Mouse (Mus musculus) neural tube, embryonic 13.5 days (tissue): ENCODE results near the gene Alyref. TPM values are rescaled to one million over a fixed set of nuclear protein-coding genes. Genes with fewer than 3 reads are reported as not detected.

Experiments used
- ATAC-seq: fragments of 200-750 bp; cut with Nextera tagmentation; 2 replicates; pipeline ENCODE4 v1.8.0; 2017; ENCODE audit warnings: low read depth, mild to moderate bottlenecking, moderate TSS enrichment, moderate library complexity
- H3K27ac ChIP-seq: fragments of 300-500 bp; sonication (generic); replicated peaks from 2 replicates; pipeline ENCODE4 v1.5.1; 2015; ENCODE audit warnings: moderate library complexity, mild to moderate bottlenecking, inconsistent platforms
- H3K27me3 ChIP-seq: fragments of 300-500 bp; sonication (generic); 2 replicates; pipeline ENCODE4 v1.6.1; 2015; ENCODE audit warnings: mild to moderate bottlenecking, inconsistent platforms
- H3K36me3 ChIP-seq: fragments of 300-500 bp; sonication (generic); 2 replicates; pipeline ENCODE4 v1.6.1; 2015; ENCODE audit warnings: mild to moderate bottlenecking, inconsistent platforms
- H3K4me1 ChIP-seq: fragments of 300-500 bp; sonication (generic); replicated peaks from 2 replicates; pipeline ENCODE4 v1.6.1; 2015; ENCODE audit warnings: inconsistent platforms
- H3K4me2 ChIP-seq: fragments of 300-500 bp; sonication (generic); 2 replicates; pipeline ENCODE4 v1.6.1; 2015; ENCODE audit warnings: inconsistent platforms, mild to moderate bottlenecking, moderate library complexity
- H3K4me3 ChIP-seq: fragments of 300-500 bp; sonication (generic); 2 replicates; pipeline ENCODE4 v1.5.1; 2015; ENCODE audit warnings: mild to moderate bottlenecking, inconsistent platforms
- H3K9ac ChIP-seq: fragments of 300-500 bp; sonication (generic); 2 replicates; pipeline ENCODE4 v1.6.1; 2015; ENCODE audit warnings: moderate library complexity, mild to moderate bottlenecking, inconsistent platforms
- H3K9me3 ChIP-seq: fragments of 300-500 bp; sonication (generic); 2 replicates; pipeline ENCODE4 v1.6.1; 2016; ENCODE audit warnings: inconsistent platforms
- WGBS: fragments of 180-500 bp; shearing (Covaris S2); methylation state at CpG from one replicate; pipeline ENCODE4 v1.1.7; 2015; 5-methylcytosine and 5-hydroxymethylcytosine counted together
- polyA plus RNA-seq: library from polyadenylated mRNA; unstranded; fragments of >200 nt; fragmentation: Nextera tagmentation; extraction: Ambion mirVana; gene quantifications from 2 replicates; pipeline ENCODE4 v1.2.1, GENCODE M21; 2015

The Alyref gene
- polyA plus RNA-seq, 1 experiment from 2014 or later, result 292 TPM

DNA sequence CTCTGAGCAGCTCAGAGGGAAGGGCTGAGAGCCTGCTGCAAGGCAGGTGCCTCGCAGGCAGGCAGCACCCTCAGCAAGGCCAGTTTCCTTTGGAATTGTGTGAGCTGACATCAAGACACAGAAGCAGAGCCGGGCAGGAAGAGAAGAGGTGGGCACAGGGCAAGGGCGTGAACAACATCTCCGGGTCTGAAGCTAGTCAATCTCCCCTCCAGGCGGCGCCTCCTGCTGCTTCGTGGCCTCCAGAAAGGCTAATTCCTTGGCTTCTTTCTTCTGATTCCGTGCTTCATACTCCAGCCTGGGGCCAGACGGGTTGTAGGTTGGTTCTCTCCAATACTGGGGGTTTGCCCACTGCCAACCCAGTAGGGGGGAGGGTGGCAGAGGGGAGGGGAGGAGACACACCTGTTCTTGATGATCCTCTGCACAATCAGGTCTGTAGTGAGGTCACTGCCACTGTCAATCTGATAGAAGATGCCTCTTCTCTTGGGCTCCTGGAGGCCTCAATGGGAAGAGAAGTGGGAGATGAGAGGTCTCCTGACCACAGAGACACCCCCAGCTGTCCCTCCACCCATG is 12.4 kb upstream of the Alyref start:
- Histone ChIP-seq H3K36me3 (peaks cover 69% of the 10 kb centered on the region), H3K4me3 (no peak overlapping the region), H3K27me3 (peaks cover 16% of the 10 kb centered on the region), H3K4me1 (peaks cover 25% of the 10 kb centered on the region), H3K27ac (no peak overlapping the region), H3K9ac (no peak overlapping the region), H3K4me2 (no peak overlapping the region), H3K9me3 (no peaks in the 10 kb centered on the region)
- ATAC-seq, result no peak
- 88% methylated on average over 9 of the region's 9 CpGs for WGBS

DNA sequence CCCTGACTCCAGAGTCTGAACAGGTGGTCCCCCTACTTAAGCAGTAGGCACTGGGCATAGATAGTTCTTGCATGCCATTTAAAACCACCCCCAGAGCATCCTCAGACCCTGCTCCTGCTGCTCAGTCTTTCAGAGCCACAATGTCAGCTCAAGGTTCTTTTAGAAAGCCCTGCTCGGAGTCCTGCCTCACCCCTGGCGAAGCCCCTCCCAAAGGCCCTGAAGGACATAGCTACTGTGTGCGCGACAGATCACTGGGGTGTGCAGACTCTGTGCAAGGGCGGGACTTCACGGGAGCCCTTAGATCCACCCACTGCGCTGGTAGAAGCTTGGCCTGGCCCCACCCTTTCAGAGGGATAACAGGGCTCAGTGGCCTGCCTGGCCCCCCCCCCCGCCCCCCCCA is 11.1 kb upstream of the Alyref start:
- no peaks in the 10 kb centered on the region for H3K9me3 ChIP-seq
- H3K27me3 ChIP-seq, result peaks cover 16% of the 10 kb centered on the region
- ATAC-seq, result no peak
- no peak overlapping the region for H3K4me2 ChIP-seq
- WGBS, result 44% methylated on average over 8 of the region's 8 CpGs
- H3K9ac ChIP-seq, result peak overlapping the region; percentile 62; the same call in 1 of the 2 replicates
- peaks cover 18% of the 10 kb centered on the region for H3K4me1 ChIP-seq
- H3K36me3 ChIP-seq, result peaks cover 74% of the 10 kb centered on the region
- no peak overlapping the region for H3K4me3 ChIP-seq
- no peak overlapping the region for H3K27ac ChIP-seq

DNA sequence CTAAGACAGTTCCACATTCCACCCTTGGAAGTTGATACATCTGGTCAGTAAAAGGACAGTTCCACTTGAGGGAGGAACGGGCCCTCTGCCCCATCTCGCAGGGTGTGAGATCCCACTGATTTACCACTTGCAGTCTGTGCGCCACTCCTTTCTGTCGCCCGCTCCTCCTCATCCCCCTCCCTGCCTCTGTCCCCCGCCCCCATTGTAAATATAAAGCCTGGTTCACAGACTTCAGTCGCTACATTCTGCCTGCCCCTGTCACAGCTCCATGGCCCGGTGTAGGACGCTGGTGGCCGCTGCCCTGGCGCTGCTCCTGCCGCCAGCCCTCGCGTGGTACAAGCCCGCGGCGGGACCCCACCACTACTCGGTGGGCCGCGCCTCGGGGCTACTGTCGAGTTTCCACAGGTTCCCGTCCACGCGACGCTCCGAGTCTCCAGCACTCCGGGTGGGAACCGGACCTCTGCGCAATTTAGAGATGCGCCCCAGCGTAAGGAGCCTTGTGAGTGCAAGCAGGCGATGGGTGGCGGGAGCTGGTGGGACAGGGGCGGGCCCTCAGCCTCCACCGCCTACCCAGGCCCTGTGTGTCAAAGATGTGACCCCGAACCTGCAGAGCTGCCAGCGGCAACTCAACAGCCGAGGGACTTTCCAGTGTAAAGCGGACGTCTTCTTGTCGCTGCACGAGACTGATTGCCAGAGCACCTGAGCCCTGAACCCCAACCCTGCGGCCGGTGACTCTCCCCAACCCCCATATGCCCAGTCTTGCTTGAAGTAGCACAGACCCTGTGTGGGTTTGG is 10.3 kb upstream of the Alyref start, which contains the start of gene Npb:
Npb (plus strand) TSS at position 237 of the 794 bp plus-strand sequence.
- Histone ChIP-seq H3K9ac (peak within 1 kb of the TSS; percentile 62), H3K4me3 (peak within 1 kb of the TSS; percentile 24), H3K36me3 (peaks cover 74% of the 10 kb centered on the region), H3K27ac (no peak within 1 kb of the TSS), H3K4me1 (peaks cover 18% of the 10 kb centered on the region), H3K4me2 (peak within 1 kb of the TSS; percentile 51), H3K9me3 (no peaks in the 10 kb centered on the region), H3K27me3 (peaks cover 16% of the 10 kb centered on the region)
- ATAC-seq, result no peak; the same call in 1 of the 2 replicates
- 4% methylated on average over 45 of the region's 45 CpGs for WGBS

GRCm38 (mm10) chr11:120606764-120607163 is 8.6 kb upstream of the Alyref start:
- Histone ChIP-seq H3K4me2 (no peak overlapping the region), H3K4me1 (peaks cover 18% of the 10 kb centered on the region), H3K9me3 (no peaks in the 10 kb centered on the region), H3K9ac (no peak overlapping the region), H3K36me3 (peaks cover 74% of the 10 kb centered on the region), H3K27me3 (peaks cover 16% of the 10 kb centered on the region), H3K27ac (no peak overlapping the region), H3K4me3 (no peak overlapping the region)
- ATAC-seq, result no peak
- 70% methylated on average over 4 of the region's 4 CpGs for WGBS

GRCm38 (mm10) chr11:120605667-120606066 is 7.5 kb upstream of the Alyref start:
- no peaks in the 10 kb centered on the region for H3K9me3 ChIP-seq
- no peak overlapping the region for H3K4me2 ChIP-seq
- H3K27me3 ChIP-seq, result peaks cover 16% of the 10 kb centered on the region
- H3K27ac ChIP-seq, result no peak overlapping the region
- H3K4me1 ChIP-seq, result peaks cover 18% of the 10 kb centered on the region
- no peak for ATAC-seq
- 92% methylated on average over 7 of the region's 7 CpGs for WGBS
- no peak overlapping the region for H3K4me3 ChIP-seq
- H3K9ac ChIP-seq, result no peak overlapping the region
- peaks cover 71% of the 10 kb centered on the region for H3K36me3 ChIP-seq

DNA sequence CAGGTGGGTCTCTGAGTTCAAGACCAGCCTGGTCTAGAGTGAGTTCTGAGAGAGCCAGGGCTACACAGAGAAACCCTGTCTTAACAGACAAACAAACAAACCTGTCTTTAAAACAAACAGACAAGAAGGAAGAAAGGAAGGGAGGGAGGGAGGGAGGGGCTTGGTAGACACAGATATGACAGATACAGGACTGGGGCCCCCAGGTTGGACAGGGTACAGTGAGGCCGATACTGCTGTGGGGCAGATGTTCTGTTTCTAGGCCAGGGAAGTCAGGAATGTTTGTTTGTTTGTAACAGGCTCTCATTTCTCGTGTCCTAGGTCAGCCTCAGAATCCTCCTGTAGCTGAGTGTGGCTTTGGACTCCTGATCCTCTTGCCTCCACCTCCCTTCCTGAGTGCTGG is 5.4 kb upstream of the Alyref start:
- Histone ChIP-seq H3K4me1 (peaks cover 24% of the 10 kb centered on the region), H3K4me3 (no peak overlapping the region), H3K9ac (no peak overlapping the region), H3K4me2 (no peak overlapping the region), H3K27me3 (peaks cover 3% of the 10 kb centered on the region), H3K27ac (no peak overlapping the region), H3K36me3 (peaks cover 66% of the 10 kb centered on the region), H3K9me3 (no peaks in the 10 kb centered on the region)
- 84% methylated on average over 2 of the region's 2 CpGs for WGBS
- ATAC-seq, result no peak

- Histone ChIP-seq H3K9ac (no peak overlapping the region), H3K36me3 (peaks cover 63% of the 10 kb centered on the region), H3K4me3 (no peak overlapping the region), H3K4me1 (peaks cover 34% of the 10 kb centered on the region), H3K9me3 (no peaks in the 10 kb centered on the region), H3K27me3 (no peaks in the 10 kb centered on the region), H3K4me2 (no peak overlapping the region), H3K27ac (no peak overlapping the region)
- no peak for ATAC-seq
- WGBS, result 94% methylated on average over 3 of the region's 3 CpGs
Measured at GRCm38 (mm10) chr11:120600716-120601115, 2.6 kb upstream of the Alyref start.

DNA sequence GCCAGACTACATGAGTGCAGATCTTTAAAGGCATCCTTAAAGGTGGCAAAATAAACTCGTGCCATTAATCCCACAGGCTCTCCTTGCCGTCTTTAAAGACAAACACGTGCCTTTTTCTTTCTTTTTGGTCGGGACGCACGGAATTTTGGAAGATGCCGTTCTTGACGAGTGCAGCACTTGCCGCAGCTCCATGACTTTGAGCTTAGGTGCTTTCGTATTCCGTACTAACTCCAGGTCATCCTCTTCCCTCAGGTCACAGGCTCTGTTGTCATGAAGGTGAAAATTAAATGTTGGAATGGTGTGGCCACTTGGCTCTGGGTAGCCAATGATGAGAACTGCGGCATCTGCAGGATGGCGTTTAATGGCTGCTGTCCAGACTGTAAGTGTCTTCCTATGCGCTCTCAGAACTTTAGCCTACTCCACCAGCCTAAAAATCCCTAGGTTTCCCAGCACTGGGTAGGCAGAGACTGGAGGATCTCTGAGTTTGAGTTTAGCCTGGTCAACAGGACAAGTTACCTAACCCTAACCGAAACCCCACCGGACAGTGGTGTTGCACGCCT is 905 bp upstream of the Alyref start:
- no peak for ATAC-seq
- H3K9me3 ChIP-seq, result no peaks in the 10 kb centered on the region
- peak overlapping the region; percentile 98 for H3K9ac ChIP-seq
- WGBS, result 48% methylated on average over 17 of the region's 17 CpGs
- H3K27me3 ChIP-seq, result no peaks in the 10 kb centered on the region
- peaks cover 62% of the 10 kb centered on the region for H3K36me3 ChIP-seq
- H3K4me1 ChIP-seq, result peaks cover 34% of the 10 kb centered on the region
- peak overlapping the region; percentile 93 for H3K27ac ChIP-seq
- H3K4me3 ChIP-seq, result peak overlapping the region; percentile 99
- peak overlapping the region; percentile 99 for H3K4me2 ChIP-seq

- Histone ChIP-seq H3K4me2 (peak overlapping the region; percentile 99), H3K9ac (peak overlapping the region; percentile 98), H3K9me3 (no peaks in the 10 kb centered on the region), H3K27me3 (no peaks in the 10 kb centered on the region), H3K36me3 (peaks cover 63% of the 10 kb centered on the region), H3K4me1 (peaks cover 34% of the 10 kb centered on the region), H3K27ac (peak overlapping the region; percentile 93), H3K4me3 (peak overlapping the region; percentile 99)
- peak; percentile 71 for ATAC-seq
- 6% methylated on average over 92 of the region's 99 CpGs for WGBS
Measured at GRCm38 (mm10) chr11:120597240-120598235, 627 bp downstream of the Alyref start.

- Histone ChIP-seq H3K36me3 (peaks cover 97% of the 10 kb centered on the region), H3K4me1 (no peaks in the 10 kb centered on the region), H3K9ac (no peak overlapping the region), H3K9me3 (no peaks in the 10 kb centered on the region), H3K27ac (no peak overlapping the region), H3K4me3 (no peak overlapping the region), H3K4me2 (no peak overlapping the region), H3K27me3 (no peaks in the 10 kb centered on the region)
- ATAC-seq, result no peak
- WGBS, result 93% methylated on average over 6 of the region's 6 CpGs
Measured at GRCm38 (mm10) chr11:120588531-120588930, 9.6 kb downstream of the Alyref start.

- H3K4me2 ChIP-seq, result no peak overlapping the region
- no peak overlapping the region for H3K9ac ChIP-seq
- no peak for ATAC-seq
- H3K4me1 ChIP-seq, result peaks cover 27% of the 10 kb centered on the region
- H3K27me3 ChIP-seq, result no peaks in the 10 kb centered on the region
- peaks cover 60% of the 10 kb centered on the region for H3K36me3 ChIP-seq
- H3K9me3 ChIP-seq, result no peaks in the 10 kb centered on the region
- H3K27ac ChIP-seq, result no peak overlapping the region
- 100% methylated on average over 1 of the region's 1 CpGs for WGBS
- H3K4me3 ChIP-seq, result no peak overlapping the region
Measured at GRCm38 (mm10) chr11:120583937-120584336, 14.2 kb downstream of the Alyref start.
